Mouse (Mus musculus) mammary gland, adult 2 months (tissue): ENCODE data around the gene Npm3. TPM values are rescaled to one million over a fixed set of nuclear protein-coding genes. Genes with fewer than 3 reads are reported as not detected.

Experiments
- polyA plus RNA-seq: library from polyadenylated mRNA; depleted of rRNA; stranded (reverse); fragments of >200 nt; gene quantifications from 2 replicates; pipeline ENCODE4 v1.2.3, GENCODE M21; 2012; ENCODE audit warnings: low replicate concordance; rRNA removed

Gene Npm3
- 26.0 and 64.5 TPM in 2 replicates for polyA plus RNA-seq

DNA sequence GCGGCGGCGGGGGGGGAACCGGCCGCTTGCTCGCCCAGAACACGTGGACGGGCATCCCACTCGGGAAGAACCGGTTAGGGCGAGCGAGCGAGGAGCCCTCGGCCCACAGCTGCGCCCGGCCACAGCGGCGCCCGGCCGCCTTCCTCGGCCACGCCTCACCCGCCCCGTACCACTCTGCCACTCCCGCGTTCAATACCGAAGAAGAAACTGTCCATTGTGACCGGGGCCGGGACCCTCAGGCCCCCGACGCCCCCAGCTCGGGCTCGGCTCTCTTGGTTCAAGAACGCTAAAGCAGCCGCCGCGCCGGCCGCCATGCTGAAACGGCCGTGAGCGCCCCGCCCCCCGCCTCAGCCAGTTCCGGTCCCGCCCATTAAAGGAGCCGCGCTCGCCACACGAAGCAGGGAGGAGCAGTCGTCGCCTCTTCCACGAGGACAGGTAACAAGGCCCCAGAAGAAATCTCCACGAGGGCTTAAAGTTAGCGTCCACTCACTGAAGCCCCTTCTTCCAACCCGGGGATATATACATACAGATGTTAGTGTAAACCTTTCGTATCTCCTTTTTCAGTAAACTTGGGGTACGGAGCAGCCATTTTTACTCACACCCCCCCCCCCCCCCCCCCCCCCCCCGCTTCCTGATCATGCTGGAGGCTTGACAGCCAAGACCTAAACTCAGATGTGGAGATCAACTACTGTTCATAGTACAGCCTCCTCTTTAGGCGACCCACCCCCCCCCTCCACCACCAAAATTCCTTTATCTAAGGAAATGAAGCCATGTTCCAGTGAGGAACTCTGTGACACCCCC, at the start of gene Npm3:
Npm3 (minus strand) TSS at position 349 of the 801 bp plus-strand sequence.

DNA sequence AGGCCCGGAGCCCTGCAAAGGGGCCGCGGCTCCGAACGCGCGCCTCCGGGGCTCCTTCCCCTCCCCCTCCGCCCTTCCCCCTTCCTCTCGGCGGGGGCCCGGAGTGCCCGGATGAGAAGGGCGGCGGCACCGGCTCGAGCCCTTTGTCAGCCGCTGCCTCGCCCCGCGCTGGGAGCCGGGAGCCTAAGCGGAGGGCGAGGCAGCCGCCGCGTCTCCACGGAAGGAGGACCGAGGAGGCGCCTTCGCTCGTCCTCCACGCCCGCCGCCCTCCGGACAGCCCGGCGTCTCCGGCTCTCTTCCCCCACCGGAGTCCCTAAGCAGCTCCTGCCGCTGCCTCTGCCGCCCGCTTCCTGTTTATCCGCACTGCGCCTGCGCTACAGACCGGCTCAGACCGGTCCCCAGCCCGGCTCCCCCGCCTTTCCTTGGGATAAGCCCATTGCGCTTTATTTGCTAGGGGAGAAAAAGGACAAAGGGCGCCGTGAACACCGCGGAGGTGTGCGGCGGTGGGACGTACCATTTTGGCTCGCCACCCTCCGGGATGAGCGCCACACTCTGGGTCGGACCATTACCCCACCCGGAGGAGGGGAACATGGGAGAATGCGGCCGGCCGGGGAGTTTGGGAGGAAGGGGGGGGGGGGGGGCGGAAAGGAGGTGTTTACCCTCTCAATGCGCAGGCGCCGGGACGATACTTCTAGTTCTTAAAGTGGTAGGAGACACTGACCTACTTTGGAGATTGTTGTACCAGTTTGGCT, 34.0 kb upstream of the Npm3 start, which contains the start of gene Mgea5:
Mgea5 (minus strand) TSS at position 657 of the 752 bp plus-strand sequence.

DNA sequence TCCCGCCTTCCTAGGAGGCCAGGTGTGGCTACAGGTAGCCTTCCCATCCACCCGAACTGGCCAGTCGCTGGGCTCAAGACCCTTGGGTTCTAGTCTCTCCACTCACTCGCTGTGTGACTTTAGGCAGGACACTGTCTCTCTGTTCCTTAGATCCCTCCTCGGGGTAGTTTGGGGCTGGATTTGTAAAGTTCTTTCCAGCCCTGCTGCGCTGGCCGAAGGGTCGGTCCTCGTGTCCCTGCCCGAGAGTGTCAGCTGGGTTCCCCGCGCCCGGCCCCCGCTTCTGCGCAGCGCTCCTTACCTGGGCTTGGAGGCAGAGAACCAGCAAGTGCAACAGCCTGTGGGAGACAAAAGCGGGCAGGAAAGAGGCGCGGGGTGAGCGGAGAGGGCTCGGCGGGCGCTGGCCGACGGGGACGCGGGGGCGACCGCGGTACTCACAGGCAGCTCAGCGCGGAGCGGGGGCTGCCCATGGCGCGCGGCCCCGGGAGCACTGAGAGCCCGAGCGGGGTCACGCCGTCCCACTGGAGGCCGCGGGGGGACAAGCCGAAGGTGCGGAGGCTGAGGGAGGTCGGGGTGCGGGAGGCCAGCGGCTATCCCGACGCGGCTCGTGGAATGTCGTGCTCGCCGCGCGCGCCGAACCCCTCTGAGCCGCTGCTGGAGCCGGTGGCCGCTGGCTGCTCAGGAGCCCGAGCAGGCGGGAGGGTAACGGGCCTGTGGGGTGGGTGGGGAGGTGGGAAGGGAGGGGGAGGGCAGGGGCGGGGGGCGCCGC, 7.0 kb downstream of the Npm3 start, which contains the start of gene Fgf8:
Fgf8 (minus strand) TSS at position 698 of the 766 bp plus-strand sequence.

Other genes with a start within 250 kb of the Npm3 start
- 13.3 and 14.2 TPM in 2 replicates for gene Poll, start 189.1 kb downstream of the Npm3 start, polyA plus RNA-seq
- 6.8 and 7.2 TPM in 2 replicates for gene Gm17018, start 189.0 kb downstream of the Npm3 start, polyA plus RNA-seq
- gene Fbxw4, start 89.3 kb downstream of the Npm3 start, polyA plus RNA-seq, result 125 and 143 TPM in 2 replicates
- gene Fgf8, start 6.7 kb downstream of the Npm3 start, polyA plus RNA-seq, result not detected in 2 replicates
- 16.8 and 29.1 TPM in 2 replicates for gene Mgea5, start 34.2 kb upstream of the Npm3 start, polyA plus RNA-seq
- gene Kcnip2, start 66.5 kb upstream of the Npm3 start, polyA plus RNA-seq, result 1.7 and 2.2 TPM in 2 replicates
- 7.3 and 12.6 TPM in 2 replicates for gene Armh3, start 248.9 kb upstream of the Npm3 start, polyA plus RNA-seq